Mouse (Mus musculus): ENCODE results near the gene Cd200r1.
"Not testable (repeated sequence)": the region's sequence is repeated elsewhere in the genome, so short reads cannot be mapped to it uniquely, and the experiment has no call there.

GRCm38 (mm10) chr16:44833189-44833588, 67.7 kb downstream of the Cd200r1 start:
- TF ChIP-seq GATA1 (IDR thresholded peaks at IDR 0.05; ENCODE audit: borderline replicate concordance, low read length); CTCF (IDR thresholded peaks at IDR 0.05; ENCODE audit: low read depth, low read length); TAL1 (conservative IDR thresholded peaks at IDR 0.05; ENCODE audit: low read depth, low read length); POLR2AphosphoS5 (IDR thresholded peaks at IDR 0.05; ENCODE audit: insufficient replicate concordance, low read depth, low read length); GATA2 (IDR thresholded peaks at IDR 0.05; ENCODE audit: borderline replicate concordance, low read depth, low read length): not testable (repeated sequence)

Measured in G1E (cell line).